Mouse (Mus musculus) kidney, postnatal 14 days (tissue): ENCODE results near the gene Commd4.
A peak's percentile ranks its signal among the peaks of the same experiment; 100 is the strongest.
"Not testable (repeated sequence)": the region's sequence is repeated elsewhere in the genome, so short reads cannot be mapped to it uniquely, and the experiment has no call there.

Experiments used
- DNase-seq: peaks from one replicate; pipeline ENCODE4 v3.0.0; 2022; ENCODE audit warnings: mixed read lengths

Commd4 gene

GRCm38 (mm10) chr9:57158013-57158470 is at the start of gene Commd4:
TSS of gene Commd4 (minus strand) at chr9:57158331.
- peak; percentile 95 for DNase-seq

DNA sequence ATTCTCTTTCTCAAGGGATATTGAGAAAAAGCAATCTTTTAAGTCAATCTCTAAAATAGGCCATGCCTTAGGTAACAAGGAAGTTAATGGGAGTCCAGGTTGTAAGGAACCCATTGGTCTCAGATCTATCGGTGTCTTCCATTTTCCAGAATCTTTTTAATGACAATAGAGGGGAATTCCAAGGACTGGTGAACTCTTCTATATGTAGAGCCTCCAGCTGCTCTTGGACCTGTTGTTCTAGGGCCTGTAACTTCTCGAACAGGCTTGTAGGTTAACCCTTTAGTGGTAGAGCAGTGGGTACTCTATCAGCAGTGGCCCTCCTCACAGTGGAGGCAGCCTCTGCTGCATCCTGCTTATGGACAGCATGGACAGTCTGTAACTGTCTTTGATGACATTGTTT is 48.8 kb upstream of the Commd4 start:
- no peak for DNase-seq

DNA sequence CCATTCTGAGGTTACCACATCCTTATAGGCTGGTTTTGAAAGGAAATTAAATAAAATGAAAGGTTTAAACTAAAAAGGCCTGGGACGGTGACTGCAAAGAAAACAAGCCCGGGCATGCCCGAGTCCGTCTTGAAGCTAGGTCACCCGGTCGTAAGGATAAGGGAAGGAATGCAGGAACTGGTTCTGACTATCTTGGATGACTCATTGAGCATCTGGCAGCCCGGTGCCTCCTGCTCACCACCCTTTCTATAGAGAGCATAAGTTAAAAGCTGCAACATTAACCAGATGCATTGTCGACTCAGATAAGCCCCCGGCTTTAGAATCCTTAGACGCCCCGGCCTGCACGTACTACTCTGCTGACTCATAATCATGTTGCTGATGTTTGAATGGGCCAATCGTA is 45.4 kb upstream of the Commd4 start:
- DNase-seq = not testable (repeated sequence)

DNA sequence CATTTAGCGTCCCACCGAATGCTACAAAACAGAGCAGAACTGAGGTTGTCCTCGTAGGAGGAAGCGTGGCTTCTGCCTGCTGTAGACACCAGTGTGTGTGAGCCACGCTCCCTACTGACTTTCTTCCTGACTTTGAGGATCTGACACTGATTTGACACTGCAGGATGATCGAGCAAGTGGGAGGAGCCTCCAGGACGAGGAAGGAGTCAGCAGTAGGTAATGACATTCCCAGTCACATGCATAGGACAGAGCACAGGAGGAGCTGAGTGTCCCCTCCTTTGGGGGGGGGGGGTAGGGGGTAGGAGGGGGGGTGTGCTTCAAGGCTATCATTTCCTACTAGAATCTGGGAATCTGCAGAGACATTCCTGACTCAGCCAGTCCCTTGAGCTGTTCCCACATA is 44.9 kb upstream of the Commd4 start:
- DNase-seq = no peak

DNA sequence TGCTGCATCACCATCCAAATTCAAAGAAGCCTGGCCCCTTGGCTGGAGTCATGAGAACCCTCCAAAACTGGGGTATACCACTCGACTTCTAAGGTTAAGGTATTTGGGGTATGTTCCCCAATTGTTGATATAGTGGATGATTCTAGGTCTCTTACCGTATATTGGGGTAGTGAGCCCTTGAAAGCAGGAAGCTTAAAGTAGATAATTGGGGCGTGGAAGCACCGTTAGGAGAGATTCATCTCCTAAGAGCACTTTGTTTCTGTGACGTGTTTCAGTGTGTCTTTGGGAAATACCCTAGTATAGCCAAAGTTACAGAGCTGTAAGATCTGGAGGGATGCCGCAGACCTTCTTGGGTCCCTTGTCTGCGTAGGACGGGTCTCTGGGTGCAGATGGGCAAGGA is 39.3 kb upstream of the Commd4 start:
- no peak for DNase-seq

GRCm38 (mm10) chr9:57196708-57197107 is 38.6 kb upstream of the Commd4 start:
- DNase-seq = no peak

- DNase-seq = no peak
These were observed 10.3 kb upstream of the Commd4 start for GRCm38 (mm10) chr9:57168411-57168810.

DNA sequence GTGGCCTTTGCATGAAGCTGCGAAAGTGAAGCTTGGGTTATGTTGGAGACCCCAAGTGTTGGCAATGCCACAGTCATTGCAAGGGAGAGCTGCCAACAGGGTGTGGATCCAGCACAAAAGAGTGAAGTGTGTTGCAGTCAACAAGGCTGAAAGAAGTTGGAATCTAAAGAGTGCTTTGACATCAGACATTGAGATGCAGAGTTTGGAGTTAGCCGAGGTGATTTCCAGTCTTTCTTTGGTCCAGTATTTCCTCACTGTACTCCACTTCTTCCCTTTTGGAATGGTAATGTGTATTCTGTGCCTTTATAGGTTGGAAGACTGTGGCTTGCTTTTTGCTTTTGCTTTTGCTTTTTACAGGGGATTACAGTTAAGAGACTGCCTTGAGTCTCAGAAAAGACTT is 8.0 kb upstream of the Commd4 start:
- no peak for DNase-seq

- DNase-seq = no peak
These were observed 5.0 kb upstream of the Commd4 start for GRCm38 (mm10) chr9:57163137-57163536.

DNA sequence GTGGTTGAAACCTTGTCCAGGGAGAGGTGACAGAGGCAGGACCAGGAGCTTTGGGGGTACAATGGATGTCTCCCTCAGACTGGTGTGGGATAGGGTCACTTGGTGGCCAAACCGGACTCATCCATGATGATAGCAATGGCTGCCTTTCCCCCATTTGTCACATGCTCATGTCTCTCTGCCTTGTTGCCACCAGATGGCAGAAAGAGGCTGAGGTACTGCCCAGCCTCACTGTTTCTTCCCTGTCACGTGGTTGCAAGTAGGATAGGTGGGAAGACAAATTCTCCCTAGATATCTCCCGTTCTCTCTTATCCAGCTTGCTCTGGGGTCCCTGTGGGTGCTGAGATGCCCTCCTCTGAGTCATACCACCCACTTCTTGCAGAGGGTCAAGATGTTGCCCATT is 4.4 kb upstream of the Commd4 start:
- DNase-seq = peak; percentile 35

- no peak for DNase-seq
These were observed 375 bp upstream of the Commd4 start for GRCm38 (mm10) chr9:57158506-57158905.

GRCm38 (mm10) chr9:57157499-57157898 is 632 bp downstream of the Commd4 start:
- DNase-seq = no peak

- DNase-seq = no peak
These were observed 1.3 kb downstream of the Commd4 start for GRCm38 (mm10) chr9:57156823-57157222.

GRCm38 (mm10) chr9:57156383-57156782 is 1.7 kb downstream of the Commd4 start:
- DNase-seq = no peak

DNA sequence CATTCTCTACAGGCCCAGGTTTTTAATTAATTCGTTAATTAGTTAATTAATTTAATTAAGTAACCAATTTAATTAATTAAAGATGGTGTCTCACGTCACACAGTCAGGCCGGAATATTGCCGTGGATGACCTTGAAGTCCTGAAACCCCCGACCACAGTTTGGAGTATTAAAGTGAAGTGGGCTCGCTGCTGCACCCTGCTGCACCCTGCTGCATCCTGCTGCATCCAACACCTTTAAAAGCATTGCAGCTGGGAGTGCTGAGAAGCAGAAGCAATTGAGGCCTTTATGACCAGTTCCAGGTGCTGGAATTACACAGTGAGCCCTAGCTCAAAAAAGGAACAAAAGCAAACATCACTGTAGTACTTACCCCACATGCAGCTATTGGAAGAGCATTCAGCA is 5.8 kb downstream of the Commd4 start:
- no peak for DNase-seq

DNA sequence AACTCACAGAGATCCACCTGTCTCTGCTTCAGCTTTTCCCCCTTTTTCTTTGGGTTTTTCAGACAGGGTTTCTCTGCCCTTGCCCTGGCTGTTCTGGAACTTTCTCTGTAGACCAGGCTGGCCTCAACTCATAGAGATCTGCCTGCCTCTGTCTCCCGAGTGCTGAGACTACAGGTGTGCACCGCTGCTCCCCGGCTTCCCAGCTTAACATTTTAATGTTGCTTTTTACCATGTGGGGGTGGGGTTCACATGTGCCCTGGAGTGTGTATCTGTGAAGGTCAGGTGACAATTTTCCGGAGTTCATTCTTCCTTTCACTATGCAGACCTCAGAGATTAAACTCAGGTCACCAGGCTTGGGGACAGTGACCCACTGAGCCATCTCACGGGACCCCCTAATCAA is 7.9 kb downstream of the Commd4 start:
- no peak for DNase-seq

- DNase-seq = no peak
These were observed 9.1 kb downstream of the Commd4 start for GRCm38 (mm10) chr9:57149021-57149420.

DNA sequence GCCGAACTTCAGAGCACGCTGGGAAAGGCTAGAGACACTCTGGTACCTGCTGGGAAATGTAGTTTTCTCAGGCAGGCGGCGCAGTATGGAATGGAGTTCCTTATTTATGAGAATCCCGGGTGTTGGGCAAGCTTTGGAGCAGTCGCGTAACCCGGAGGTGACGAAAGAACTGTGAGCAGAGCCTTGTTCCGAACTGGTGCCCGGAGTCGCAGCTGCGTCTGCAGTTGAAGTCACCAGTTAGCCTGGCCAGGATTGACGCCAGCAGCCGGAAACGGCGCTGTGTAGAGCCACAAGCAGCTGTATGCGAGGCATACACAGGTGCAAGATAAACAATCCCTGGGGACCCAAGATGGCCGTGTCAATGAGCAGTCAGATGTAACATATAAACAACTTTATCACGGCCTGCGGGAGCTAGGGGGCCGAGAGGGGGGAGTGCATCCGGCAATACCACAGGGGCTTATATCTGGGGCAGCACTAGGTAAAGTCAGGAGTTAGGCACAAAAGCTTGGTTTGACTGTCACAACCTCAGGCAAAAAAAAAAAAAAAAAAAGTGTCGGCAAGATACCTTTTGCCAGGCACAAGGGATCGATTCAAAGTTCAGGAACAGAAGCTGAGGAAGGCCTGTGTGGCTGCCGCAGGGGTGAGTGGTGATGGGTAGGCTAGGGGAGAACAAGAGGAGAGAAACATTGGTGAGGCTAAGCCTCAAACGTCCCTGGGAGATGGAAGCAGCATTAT is 9.8 kb downstream of the Commd4 start, which contains the start of gene Neil1:
TSS of gene Neil1 (minus strand) at position 162 of the 735 bp plus-strand sequence.
- peak; percentile 91 for DNase-seq

- peak; percentile 26 for DNase-seq
These were observed 10.7 kb downstream of the Commd4 start for GRCm38 (mm10) chr9:57147205-57148143.

DNA sequence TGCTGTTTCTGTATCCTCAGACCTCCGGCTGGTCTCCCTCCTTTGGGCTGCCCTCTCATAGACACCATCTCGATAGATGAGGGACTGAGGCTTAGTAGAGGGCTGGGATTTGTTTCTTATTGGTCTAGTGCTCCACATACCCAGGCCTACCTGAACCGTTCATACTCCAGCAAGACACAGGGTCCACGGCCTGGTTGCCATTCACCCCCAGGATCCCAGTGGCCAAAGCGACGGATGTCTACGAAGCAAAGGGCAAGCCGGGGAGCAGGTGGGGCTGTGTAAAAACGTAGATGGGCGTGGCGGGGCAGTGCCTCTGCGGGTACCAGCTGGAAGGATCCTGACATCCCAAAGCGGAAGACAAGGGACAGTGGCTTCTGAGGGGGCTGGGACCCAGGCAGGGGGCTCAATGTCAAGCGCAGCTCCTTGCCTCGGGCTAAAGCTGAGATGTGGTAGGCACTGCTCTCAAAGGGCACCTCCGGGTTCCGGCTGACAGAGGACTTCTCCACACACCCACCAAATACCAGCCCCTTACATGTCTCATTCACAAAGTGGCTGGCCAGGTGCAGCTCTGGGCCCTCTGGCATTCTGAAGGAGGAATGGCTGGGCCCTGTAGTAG is 11.6 kb downstream of the Commd4 start:
- DNase-seq = no peak

- DNase-seq = no peak
These were observed 13.3 kb downstream of the Commd4 start for GRCm38 (mm10) chr9:57144830-57145229.

DNA sequence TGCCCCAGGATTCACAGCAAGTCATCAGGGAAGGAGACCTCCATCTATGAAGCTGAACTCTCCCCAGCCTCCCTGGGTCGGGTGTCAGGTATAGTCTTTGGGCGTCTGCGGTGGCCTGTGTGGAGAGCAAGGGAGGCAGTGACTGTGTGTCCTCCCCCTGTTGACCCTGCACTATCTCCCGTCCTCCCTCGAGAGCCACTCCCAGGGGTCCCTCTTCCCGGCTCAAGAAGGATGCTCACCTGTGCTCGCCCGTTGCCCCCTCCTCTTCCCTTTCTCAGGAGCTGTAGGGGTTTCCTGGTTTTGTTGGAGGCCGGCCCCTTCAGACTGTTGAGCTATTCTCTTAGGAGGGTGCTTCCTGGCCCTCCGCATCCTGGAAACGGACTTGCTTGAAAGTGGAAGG is 14.9 kb downstream of the Commd4 start:
- no peak for DNase-seq
